Mouse (Mus musculus) hindbrain, embryonic 11.5 days (tissue): Measurements from ENCODE around the gene Rev1. TPM values are rescaled to one million over a fixed set of nuclear protein-coding genes. Genes with fewer than 3 reads are reported as not detected.

Source experiments
- ATAC-seq: fragments of 200-750 bp; cut with Nextera tagmentation; 2 replicates; pipeline ENCODE4 v1.8.0; 2017; ENCODE audit warnings: mild to moderate bottlenecking, moderate TSS enrichment, moderate library complexity; ENCODE audit not compliant: low FRiP score
- DNase-seq: peaks from one replicate; pipeline ENCODE4 v3.0.0-alpha.2; 2015; ENCODE audit warnings: low spot score
- H3K27ac ChIP-seq: fragments of 300-500 bp; sonication (generic); 2 replicates; pipeline ENCODE4 v1.5.1; 2014; ENCODE audit warnings: mild to moderate bottlenecking, low read depth, low read length
- H3K27me3 ChIP-seq: fragments of 300-500 bp; sonication (generic); 2 replicates; pipeline ENCODE4 v1.6.1; 2014; ENCODE audit warnings: mild to moderate bottlenecking, low read length, moderate library complexity, mixed read lengths; ENCODE audit not compliant: control insufficient read depth, insufficient read depth
- H3K36me3 ChIP-seq: fragments of 300-500 bp; sonication (generic); 2 replicates; pipeline ENCODE4 v1.6.1; 2014; ENCODE audit warnings: mild to moderate bottlenecking, low read length, moderate library complexity, mixed read lengths; ENCODE audit not compliant: control insufficient read depth, insufficient read depth
- H3K4me1 ChIP-seq: fragments of 300-500 bp; sonication (generic); replicated peaks from 2 replicates; pipeline ENCODE4 v1.6.1; 2014; ENCODE audit warnings: low read length, mixed read lengths; ENCODE audit not compliant: control insufficient read depth, insufficient read depth
- H3K4me2 ChIP-seq: fragments of 300-500 bp; sonication (generic); replicated peaks from 2 replicates; pipeline ENCODE4 v1.6.1; 2014; ENCODE audit warnings: mild to moderate bottlenecking, low read depth, low read length
- H3K4me3 ChIP-seq: fragments of 300-500 bp; sonication (generic); 2 replicates; pipeline ENCODE4 v1.5.1; 2014; ENCODE audit warnings: low read depth, low read length
- H3K9ac ChIP-seq: fragments of 300-500 bp; sonication (generic); 2 replicates; pipeline ENCODE4 v1.6.1; 2014; ENCODE audit warnings: low read depth, low read length
- H3K9me3 ChIP-seq: fragments of 300-500 bp; sonication (generic); 2 replicates; pipeline ENCODE4 v1.6.1; 2016; ENCODE audit warnings: low read length; ENCODE audit not compliant: control insufficient read depth
- WGBS: fragments of 180-500 bp; shearing (Covaris S2); extraction: QIAGEN DNeasy Blood & Tissue Kit; methylation state at CpG from one replicate; pipeline ENCODE4 v1.1.7; 2014; 5-methylcytosine and 5-hydroxymethylcytosine counted together
- polyA plus RNA-seq: library from polyadenylated mRNA; unstranded; fragments of >200 nt; fragmentation: Nextera tagmentation; extraction: Ambion mirVana; gene quantifications from 2 replicates; pipeline ENCODE4 v1.2.1, GENCODE M21; 2014

The Rev1 gene
- polyA plus RNA-seq, 1 experiment from 2014 or later = 36.8 TPM

DNA sequence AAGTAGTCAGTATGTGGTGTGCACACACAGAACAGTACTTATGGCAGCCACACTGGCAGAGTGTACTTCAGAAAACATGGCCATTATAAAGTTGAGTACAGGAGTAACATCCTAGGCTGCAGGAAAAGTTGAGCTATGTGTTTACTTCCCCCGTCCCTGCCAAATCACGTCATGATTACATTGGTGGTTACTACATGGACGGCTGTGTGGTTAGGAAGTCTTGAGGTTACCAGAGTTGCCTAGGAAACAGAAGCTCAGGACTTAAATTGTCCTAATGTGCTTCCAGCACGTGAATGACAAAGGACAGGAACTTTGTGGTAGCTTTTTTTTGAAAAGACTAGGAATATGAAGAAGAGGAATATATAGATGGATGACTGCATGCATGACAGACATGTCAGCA is 80.0 kb downstream of the Rev1 start:
- ATAC-seq (no peak), DNase-seq (no peak)
- peaks cover 7% of the 10 kb centered on the region; the same call in 1 of the 2 replicates for H3K36me3 ChIP-seq
- no peaks in the 10 kb centered on the region for H3K4me1 ChIP-seq
- no peaks in the 10 kb centered on the region for H3K9me3 ChIP-seq
- H3K27ac ChIP-seq = no peak overlapping the region
- whole genome bisulfite sequencing = 74% methylated on average over 4 of the region's 4 CpGs
- no peaks in the 10 kb centered on the region for H3K27me3 ChIP-seq
- H3K4me3 ChIP-seq = no peak overlapping the region
- H3K4me2 ChIP-seq = no peak overlapping the region
- H3K9ac ChIP-seq = no peak overlapping the region

DNA sequence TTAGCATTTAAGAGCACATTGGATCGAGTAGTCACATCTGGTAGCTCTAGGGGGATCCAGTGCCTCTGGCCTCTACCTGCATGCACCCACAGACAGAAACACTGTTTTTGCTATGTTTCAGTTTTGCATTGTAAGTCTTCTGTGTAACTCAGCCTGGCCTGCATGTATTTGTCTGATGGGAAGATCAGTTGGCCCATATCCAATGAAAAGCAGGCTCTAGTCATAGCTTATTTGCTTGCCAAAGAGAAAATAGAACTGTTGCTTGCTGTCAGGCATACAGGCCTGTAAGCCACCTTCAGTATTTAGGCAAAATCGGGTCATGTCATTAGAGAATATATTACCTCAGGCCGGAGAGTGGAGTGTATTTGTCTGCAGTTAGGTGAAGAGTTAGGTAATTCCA is 81.5 kb downstream of the Rev1 start:
- Histone ChIP-seq H3K4me1 (no peaks in the 10 kb centered on the region), H3K27ac (no peak overlapping the region), H3K9me3 (no peaks in the 10 kb centered on the region), H3K4me3 (no peak overlapping the region), H3K27me3 (no peaks in the 10 kb centered on the region), H3K4me2 (no peak overlapping the region), H3K36me3 (peaks cover 7% of the 10 kb centered on the region; the same call in 1 of the 2 replicates), H3K9ac (no peak overlapping the region)
- WGBS = 97% methylated on average over 3 of the region's 3 CpGs
- no peak for DNase-seq
- ATAC-seq = no peak

DNA sequence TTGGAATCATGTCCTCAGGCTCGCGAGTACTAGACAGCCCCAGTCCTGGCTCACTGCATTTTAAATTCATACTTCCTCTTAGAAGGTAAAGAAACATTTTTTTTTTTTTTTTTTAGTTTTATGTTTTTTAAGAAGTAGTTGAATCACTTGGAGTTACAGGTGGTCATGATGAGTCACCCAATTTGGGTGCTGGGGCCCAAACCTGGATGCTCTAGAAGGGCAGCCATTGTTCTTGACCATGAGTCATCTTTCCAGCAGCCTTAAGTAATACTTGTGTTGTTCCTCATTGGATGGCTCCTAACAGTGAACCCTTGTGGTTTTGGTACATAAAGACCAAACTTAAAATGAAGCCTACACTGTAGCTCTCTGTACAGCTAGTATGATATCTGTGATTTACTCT is 90.7 kb downstream of the Rev1 start:
- 94% methylated on average over 2 of the region's 2 CpGs for WGBS
- H3K4me2 ChIP-seq = no peak overlapping the region
- no peak overlapping the region for H3K4me3 ChIP-seq
- H3K9ac ChIP-seq = no peak overlapping the region
- H3K27ac ChIP-seq = no peak overlapping the region
- no peak for DNase-seq
- peaks cover 5% of the 10 kb centered on the region for H3K36me3 ChIP-seq
- no peaks in the 10 kb centered on the region for H3K27me3 ChIP-seq
- ATAC-seq = no peak
- no peaks in the 10 kb centered on the region for H3K4me1 ChIP-seq
- no peaks in the 10 kb centered on the region for H3K9me3 ChIP-seq

DNA sequence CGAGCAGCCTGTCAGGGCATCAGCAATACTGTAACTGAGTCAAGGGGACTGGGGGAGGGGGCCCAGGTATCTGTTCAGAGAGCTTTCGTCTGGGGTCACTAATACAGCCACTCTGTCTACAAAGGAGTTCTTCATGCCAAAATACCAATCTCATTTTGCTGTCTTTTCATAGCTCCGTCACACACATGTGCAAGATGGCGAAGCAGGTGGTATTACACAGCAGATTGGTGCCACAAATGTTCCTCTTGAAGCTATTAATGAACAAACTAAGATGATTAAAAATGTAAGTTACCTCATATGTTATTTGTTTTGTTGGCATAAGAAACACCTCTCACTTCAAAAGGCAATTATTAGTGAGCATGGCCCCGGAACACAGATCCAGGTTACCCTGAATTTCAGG is 92.2 kb downstream of the Rev1 start:
- H3K27ac ChIP-seq = no peak overlapping the region
- H3K4me3 ChIP-seq = no peak overlapping the region
- DNase-seq (no peak), ATAC-seq (no peak)
- no peaks in the 10 kb centered on the region for H3K27me3 ChIP-seq
- H3K4me1 ChIP-seq = no peaks in the 10 kb centered on the region
- H3K9me3 ChIP-seq = no peaks in the 10 kb centered on the region
- H3K9ac ChIP-seq = no peak overlapping the region
- WGBS = 91% methylated on average over 5 of the region's 5 CpGs
- peaks cover 5% of the 10 kb centered on the region for H3K36me3 ChIP-seq
- H3K4me2 ChIP-seq = no peak overlapping the region

DNA sequence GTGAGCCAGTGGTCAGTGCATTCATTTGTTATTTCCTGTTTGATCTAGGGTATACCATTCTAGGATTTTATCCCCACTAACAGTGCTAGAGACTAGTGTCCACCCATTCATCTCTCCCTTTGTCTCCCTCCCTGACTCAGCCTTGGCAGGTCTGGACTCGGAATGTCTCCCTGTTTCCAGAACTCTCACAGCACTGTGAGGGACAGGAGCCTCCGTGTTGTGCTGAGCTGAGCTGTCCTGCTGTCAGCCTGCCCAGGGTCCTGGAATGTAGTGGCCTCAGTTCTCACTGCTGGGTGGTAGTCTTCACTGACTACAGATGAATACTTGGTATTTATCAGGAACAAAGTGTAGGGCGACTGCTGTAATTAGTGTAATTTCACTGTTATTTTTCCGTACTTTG is 94.1 kb downstream of the Rev1 start:
- no peaks in the 10 kb centered on the region for H3K4me1 ChIP-seq
- no peak overlapping the region for H3K4me3 ChIP-seq
- H3K27me3 ChIP-seq = no peaks in the 10 kb centered on the region
- no peak overlapping the region for H3K9ac ChIP-seq
- H3K9me3 ChIP-seq = no peaks in the 10 kb centered on the region
- H3K36me3 ChIP-seq = no peaks in the 10 kb centered on the region
- no peak overlapping the region for H3K4me2 ChIP-seq
- 92% methylated on average over 4 of the region's 4 CpGs for WGBS
- no peak overlapping the region for H3K27ac ChIP-seq
- DNase-seq (no peak), ATAC-seq (no peak)

DNA sequence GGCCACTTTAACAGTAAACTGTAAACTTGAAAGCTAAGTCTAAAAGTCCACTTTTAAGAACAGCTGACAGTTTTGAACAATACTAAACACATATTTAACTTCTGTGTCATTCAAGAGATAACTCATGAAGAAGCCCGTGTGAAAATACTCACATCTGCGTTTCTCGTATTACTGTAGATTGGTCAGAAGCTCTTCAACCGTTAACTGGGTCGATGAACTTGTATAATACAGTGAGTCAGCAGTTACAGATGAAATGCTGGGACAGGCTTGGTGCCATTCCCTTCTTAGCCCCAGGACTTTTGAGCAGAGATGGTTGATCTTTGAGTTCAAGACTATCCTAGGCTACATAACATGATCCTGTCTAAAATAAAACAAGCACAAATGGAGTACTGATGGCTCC is 98.2 kb downstream of the Rev1 start:
- DNase-seq = no peak
- Histone ChIP-seq H3K9me3 (no peaks in the 10 kb centered on the region), H3K4me2 (no peak overlapping the region), H3K36me3 (no peaks in the 10 kb centered on the region), H3K27ac (no peak overlapping the region), H3K9ac (no peak overlapping the region), H3K27me3 (no peaks in the 10 kb centered on the region), H3K4me1 (no peaks in the 10 kb centered on the region), H3K4me3 (no peak overlapping the region)
- WGBS = 93% methylated on average over 5 of the region's 5 CpGs
- no peak for ATAC-seq

DNA sequence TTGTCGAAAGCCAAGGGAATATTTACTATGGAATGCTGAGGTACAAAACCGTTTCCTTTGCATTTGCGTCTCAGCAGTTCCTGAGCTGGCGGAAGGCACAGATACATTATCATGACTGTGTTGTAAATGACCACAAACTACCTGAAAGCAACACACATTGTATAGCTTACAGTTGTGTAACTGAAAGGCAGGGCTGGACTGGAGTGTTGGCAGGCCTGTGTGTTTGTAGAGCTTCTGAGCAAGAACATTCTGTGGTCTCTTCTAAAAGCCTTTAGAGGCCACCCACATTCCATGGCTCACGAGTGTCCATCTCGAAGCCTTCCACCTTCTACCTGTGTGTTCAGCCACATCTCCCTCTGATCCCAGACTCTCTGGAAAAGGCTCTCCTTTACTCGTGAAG is 102.3 kb downstream of the Rev1 start:
- no peaks in the 10 kb centered on the region for H3K4me1 ChIP-seq
- DNase-seq (no peak), ATAC-seq (no peak)
- H3K4me2 ChIP-seq = no peak overlapping the region
- no peak overlapping the region for H3K9ac ChIP-seq
- 91% methylated on average over 7 of the region's 7 CpGs for WGBS
- H3K9me3 ChIP-seq = no peaks in the 10 kb centered on the region
- H3K4me3 ChIP-seq = no peak overlapping the region
- H3K27me3 ChIP-seq = no peaks in the 10 kb centered on the region
- H3K36me3 ChIP-seq = no peaks in the 10 kb centered on the region
- no peak overlapping the region for H3K27ac ChIP-seq

DNA sequence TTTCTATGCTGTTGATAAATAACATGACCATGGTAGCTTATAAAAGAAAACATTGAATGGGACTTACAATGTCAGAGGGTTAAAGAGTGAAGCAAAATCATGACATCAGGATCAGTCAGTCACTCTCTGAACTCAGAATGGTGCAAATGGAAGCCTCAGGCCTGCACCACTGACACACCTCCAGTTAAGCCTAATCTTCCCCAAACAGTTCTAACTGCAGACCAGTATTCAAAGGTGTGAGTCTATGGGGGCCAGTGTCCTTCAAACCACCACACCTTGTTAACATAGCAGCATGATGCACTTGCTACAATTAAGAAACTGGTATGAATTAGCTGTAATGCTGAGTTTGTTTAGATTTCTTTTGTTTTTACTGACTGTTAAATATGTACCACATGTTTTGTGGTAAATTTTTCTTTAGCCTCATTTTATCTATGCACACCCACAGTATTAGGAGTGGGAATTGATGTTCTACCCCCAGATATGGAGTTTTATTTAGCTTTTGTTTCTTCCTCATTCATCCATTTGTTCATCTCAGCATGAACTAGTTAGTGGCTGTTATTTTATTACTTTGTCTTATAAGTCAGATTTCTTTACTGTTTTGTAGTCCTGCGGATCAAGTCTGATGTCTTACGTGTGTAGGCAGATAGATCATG is 114.9 kb downstream of the Rev1 start:
- ATAC-seq = no peak
- H3K4me1 ChIP-seq = no peaks in the 10 kb centered on the region
- no peaks in the 10 kb centered on the region for H3K9me3 ChIP-seq
- H3K4me3 ChIP-seq = no peak overlapping the region
- H3K9ac ChIP-seq = no peak overlapping the region
- DNase-seq = no peak
- H3K4me2 ChIP-seq = no peak overlapping the region
- 97% methylated on average over 2 of the region's 2 CpGs for WGBS
- H3K27ac ChIP-seq = no peak overlapping the region
- H3K27me3 ChIP-seq = no peaks in the 10 kb centered on the region
- H3K36me3 ChIP-seq = peaks cover 3% of the 10 kb centered on the region; the same call in 1 of the 2 replicates

DNA sequence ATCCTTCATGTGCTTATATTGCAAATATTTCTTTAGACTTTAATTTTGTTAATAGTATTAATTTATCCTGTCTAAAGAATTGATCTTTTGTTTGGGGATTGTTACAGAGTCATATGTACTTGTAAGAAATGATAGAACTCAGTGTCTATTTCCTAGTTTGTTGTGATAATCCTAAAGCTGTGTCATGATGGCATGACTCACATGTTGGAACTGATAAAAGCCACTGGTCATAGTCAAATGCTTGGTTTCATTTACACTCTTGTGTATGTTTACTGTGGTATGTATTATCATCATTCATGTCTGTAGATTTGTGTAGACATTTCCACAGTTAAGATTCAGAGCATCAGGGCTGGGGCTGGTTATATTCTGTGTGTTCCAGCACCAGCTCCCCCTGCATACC is 117.1 kb downstream of the Rev1 start:
- Histone ChIP-seq H3K36me3 (no peaks in the 10 kb centered on the region), H3K27ac (no peak overlapping the region), H3K9me3 (no peaks in the 10 kb centered on the region), H3K4me1 (no peaks in the 10 kb centered on the region), H3K4me2 (no peak overlapping the region), H3K4me3 (no peak overlapping the region), H3K9ac (no peak overlapping the region), H3K27me3 (no peaks in the 10 kb centered on the region)
- ATAC-seq (no peak), DNase-seq (no peak)
